Mouse (Mus musculus) MEL-GATA-1-ER (cell line): Measurements from ENCODE around the gene Pbx2.
A peak's percentile ranks its signal among the peaks of the same experiment; 100 is the strongest.

Source experiments
- DNase-seq: peaks from one replicate; pipeline ENCODE4 v3.0.0-alpha.2; 2012; ENCODE audit warnings: low read depth; ENCODE audit errors: extremely low read depth

Pbx2 gene

GRCm38 (mm10) chr17:34603375-34604060, 12.5 kb downstream of the Pbx2 start, which contains the start of gene Rnf5:
Gene Rnf5, minus strand, starts transcription at chr17:34603690.
- DNase-seq: peak; percentile 100

- DNase-seq: peak; percentile 96
These were observed 13.0 kb downstream of the Pbx2 start, which contains the start of gene Agpat1 for GRCm38 (mm10) chr17:34604061-34604508. Gene Agpat1, plus strand, starts transcription at chr17:34604262.

- DNase-seq: no peak
These were observed 13.6 kb downstream of the Pbx2 start for GRCm38 (mm10) chr17:34604511-34605237.

GRCm38 (mm10) chr17:34605609-34606008, 14.5 kb downstream of the Pbx2 start:
- DNase-seq: peak; percentile 78

GRCm38 (mm10) chr17:34606186-34607039, 15.3 kb downstream of the Pbx2 start:
- no peak for DNase-seq

GRCm38 (mm10) chr17:34607997-34608396, 16.9 kb downstream of the Pbx2 start:
- no peak for DNase-seq

- no peak for DNase-seq
These were observed 20.0 kb downstream of the Pbx2 start for GRCm38 (mm10) chr17:34611050-34611449.

- DNase-seq: peak; percentile 66
These were observed 22.1 kb downstream of the Pbx2 start for GRCm38 (mm10) chr17:34613054-34613645.

GRCm38 (mm10) chr17:34613830-34614229, 22.8 kb downstream of the Pbx2 start:
- DNase-seq: no peak

- no peak for DNase-seq
These were observed 24.8 kb downstream of the Pbx2 start, which contains the start of gene Egfl8 for GRCm38 (mm10) chr17:34615871-34616270. Gene Egfl8, minus strand, starts transcription at chr17:34615971.

GRCm38 (mm10) chr17:34618999-34619398, 27.9 kb downstream of the Pbx2 start:
- DNase-seq: peak; percentile 66

- no peak for DNase-seq
These were observed 29.9 kb downstream of the Pbx2 start for GRCm38 (mm10) chr17:34621006-34621405.

- DNase-seq: no peak
These were observed 32.1 kb downstream of the Pbx2 start for GRCm38 (mm10) chr17:34623161-34623560.

- no peak for DNase-seq
These were observed 33.9 kb downstream of the Pbx2 start for GRCm38 (mm10) chr17:34624981-34625380.

- no peak for DNase-seq
These were observed 35.2 kb downstream of the Pbx2 start for GRCm38 (mm10) chr17:34626062-34626772.

- no peak for DNase-seq
These were observed 35.7 kb downstream of the Pbx2 start for GRCm38 (mm10) chr17:34626773-34627092.

- peak; percentile 94 for DNase-seq
These were observed 36.3 kb downstream of the Pbx2 start for GRCm38 (mm10) chr17:34627093-34627942.

GRCm38 (mm10) chr17:34627943-34628643, 37.0 kb downstream of the Pbx2 start, which contains the start of gene Ppt2:
Gene Ppt2, minus strand, starts transcription at chr17:34628510.
- DNase-seq: no peak

GRCm38 (mm10) chr17:34628644-34628967, 37.5 kb downstream of the Pbx2 start:
- no peak for DNase-seq
